Mouse (Mus musculus) kidney, adult 2 months (tissue): ENCODE measurements around the gene Hcn1.

Experiments used
- CTCF ChIP-seq: fragments of 200-500 bp; conservative IDR thresholded peaks from 2 replicates; pipeline ENCODE4 v1.5.1; 2011; ENCODE audit warnings: low read depth, mild to moderate bottlenecking, control low read depth, low read length, moderate library complexity, mixed read lengths; ENCODE audit not compliant: insufficient read depth, insufficient read length
- POLR2A ChIP-seq: fragments of 200-500 bp; IDR thresholded peaks from one replicate; pipeline ENCODE4 v1.6.1; 2011; ENCODE audit warnings: low read depth, low read length, control low read depth

GRCm38 (mm10) chr13:117801061-117801460 lies 198.9 kb downstream of the Hcn1 start:
- no peak for TF ChIP-seq CTCF
- TF ChIP-seq POLR2A: no peak
